ENCODE assay signal across 10 mouse cellular contexts in genomic region chr7:63998995-63999960, GRCm38 (mm10).
DNase-seq lines count a peak whose midpoint lies in the region; ATAC-seq and TF ChIP-seq lines count a peak whose summit lies in the region.
"Had no signal": no experiment of that assay in that cellular context is flagged by ENCODE, and none has a peak within 500 bp of the region (broad histone marks: within the 10 kb centered on the region; RNA-seq: fewer than 3 reads in every experiment).

No protein-coding gene starts in this region.

- no peak overlapping the region for H3K9ac ChIP-seq in intestine, embryonic 16.5 days (ENCODE audit: low read depth, low read length)
- H3K9ac ChIP-seq in intestine, embryonic 15.5 days: no peak overlapping the region
- H3K9ac ChIP-seq in heart, postnatal 0 days (replicated peaks; ENCODE audit: low read depth, low read length): no peak overlapping the region

- no peak for TF ChIP-seq CTCF in heart, postnatal 0 days (IDR thresholded peaks at IDR 0.05; ENCODE audit: low read depth)
- no peak for TF ChIP-seq CTCF in left cerebral cortex, adult 2 months (IDR thresholded peaks at IDR 0.05)

- no peak for DNase-seq in heart, postnatal 0 days (ENCODE audit: low spot score)
- peak; percentile 91 for DNase-seq in thymus, postnatal 14 days
- no peak for DNase-seq in left cerebral cortex, adult 2 months (ENCODE audit: extremely low spot score in 1 of 2, low spot score in 2 of 2)
- DNase-seq in retina, postnatal 1 day: no peak
- no peak for DNase-seq in frontal cortex, postnatal 14 days (ENCODE audit: low spot score in 2 of 2)
- DNase-seq: kidney, adult 9 months had no signal

- no peak overlapping the region for H3K4me3 ChIP-seq in intestine, embryonic 16.5 days (ENCODE audit: low read length)
- H3K4me3 ChIP-seq in intestine, embryonic 15.5 days (replicated peaks): no peak overlapping the region
- no peak overlapping the region for H3K4me3 ChIP-seq in heart, postnatal 0 days (ENCODE audit: low read depth, low read length)
- H3K4me3 ChIP-seq in macrophage (ENCODE audit: inconsistent target): no peak overlapping the region
- no peak overlapping the region for H3K4me3 ChIP-seq in left cerebral cortex, adult 2 months

- 55% methylated on average over 6 of the region's 6 CpGs for WGBS in intestine, embryonic 16.5 days
- 50% methylated on average over 6 of the region's 6 CpGs for WGBS in intestine, embryonic 15.5 days
- 59% methylated on average over 6 of the region's 6 CpGs for whole genome bisulfite sequencing in heart, postnatal 0 days
- 33% methylated on average over 6 of the region's 6 CpGs for WGBS in macrophage (ENCODE audit: missing documents)

- TF ChIP-seq EP300 in heart, postnatal 0 days (IDR thresholded peaks at IDR 0.05; ENCODE audit: low read depth): no peak

- ATAC-seq in intestine, embryonic 16.5 days: peak; percentile 36; the same call in 1 of the 2 replicates
- no peak for ATAC-seq in intestine, embryonic 15.5 days
- peak; percentile 60; the same call in 1 of the 2 replicates for ATAC-seq in heart, postnatal 0 days (ENCODE audit: insufficient read depth, low read depth)
- ATAC-seq: Patski had no signal

- H3K9me3 ChIP-seq in intestine, embryonic 16.5 days (ENCODE audit: control insufficient read depth, low read length): no peaks in the 10 kb centered on the region
- H3K9me3 ChIP-seq in intestine, embryonic 15.5 days: no peaks in the 10 kb centered on the region
- H3K9me3 ChIP-seq in heart, postnatal 0 days (replicated peaks; ENCODE audit: control insufficient read depth, low read length): no peaks in the 10 kb centered on the region

- H3K36me3 ChIP-seq in intestine, embryonic 16.5 days (ENCODE audit: control insufficient read depth, insufficient read depth, low read length): no peaks in the 10 kb centered on the region
- no peaks in the 10 kb centered on the region for H3K36me3 ChIP-seq in intestine, embryonic 15.5 days
- no peaks in the 10 kb centered on the region for H3K36me3 ChIP-seq in heart, postnatal 0 days (replicated peaks; ENCODE audit: control insufficient read depth, insufficient read depth, low read length)
- H3K36me3 ChIP-seq in macrophage (ENCODE audit: inconsistent target): no peaks in the 10 kb centered on the region

- no peaks in the 10 kb centered on the region for H3K79me2 ChIP-seq in macrophage (ENCODE audit: inconsistent target)

- H3K4me1 ChIP-seq in intestine, embryonic 16.5 days (ENCODE audit: control insufficient read depth, insufficient read depth, low read length): no peaks in the 10 kb centered on the region
- no peaks in the 10 kb centered on the region for H3K4me1 ChIP-seq in intestine, embryonic 15.5 days (replicated peaks)
- 0 out of 2 replicates have a peak, but pooled peaks cover 10% of the 10 kb centered on the region for H3K4me1 ChIP-seq in heart, postnatal 0 days (ENCODE audit: control insufficient read depth, insufficient read depth)

- intact Hi-C loops in left cerebral cortex, adult 2 months (cut with DNase I): no loop called here

- H3K27me3 ChIP-seq in intestine, embryonic 16.5 days (replicated peaks; ENCODE audit: control insufficient read depth, insufficient read depth, low read length): no peaks in the 10 kb centered on the region
- H3K27me3 ChIP-seq in intestine, embryonic 15.5 days (replicated peaks): no peaks in the 10 kb centered on the region
- H3K27me3 ChIP-seq in heart, postnatal 0 days (ENCODE audit: control insufficient read depth, insufficient read depth, low read length): no peaks in the 10 kb centered on the region
- H3K27me3 ChIP-seq: Patski had no signal

- H3K27ac ChIP-seq in intestine, embryonic 16.5 days (ENCODE audit: low read length): no peak overlapping the region
- H3K27ac ChIP-seq in intestine, embryonic 15.5 days: no peak overlapping the region
- H3K27ac ChIP-seq in heart, postnatal 0 days (ENCODE audit: low read depth): peak overlapping the region; percentile 55; the same call in 1 of the 2 replicates
- H3K27ac ChIP-seq in macrophage: peak overlapping the region; percentile 34; the same call in 1 of the 2 replicates
- no peak overlapping the region for H3K27ac ChIP-seq in left cerebral cortex, adult 2 months

- H3K4me2 ChIP-seq in intestine, embryonic 16.5 days (ENCODE audit: low read depth, low read length): no peak overlapping the region
- no peak overlapping the region for H3K4me2 ChIP-seq in intestine, embryonic 15.5 days (replicated peaks)
- no peak overlapping the region for H3K4me2 ChIP-seq in heart, postnatal 0 days (ENCODE audit: low read depth, low read length)

Comparison
In these comparisons a context has a peak if more than half of its experiments do, and no peak if none do; other contexts are left out.
1. H3K27ac ChIP-seq: peak in heart, postnatal 0 days (single experiment) and macrophage (single experiment); none in intestine, embryonic 16.5 days (single experiment), intestine, embryonic 15.5 days (single experiment) and left cerebral cortex, adult 2 months (single experiment).